Mouse (Mus musculus) ES-E14 (cell line): ENCODE data around the gene Dync2li1. TPM values are rescaled to one million over a fixed set of nuclear protein-coding genes. Genes with fewer than 3 reads are reported as not detected.

ENCODE experiments used
- DNase-seq: peaks from one replicate; pipeline ENCODE4 v3.0.0-alpha.2; 2013; ENCODE audit warnings: low read depth, low spot score
- H3K27ac ChIP-seq: 2 replicates; pipeline ENCODE4 v1.5.1; 2012; ENCODE audit warnings: low read depth, mild to moderate bottlenecking, low read length, moderate library complexity, mixed read lengths; ENCODE audit not compliant: poor library complexity, insufficient read depth, severe bottlenecking
- H3K36me3 ChIP-seq: 2 replicates; pipeline ENCODE4 v1.6.1; 2012; ENCODE audit warnings: mild to moderate bottlenecking, low read length, moderate library complexity, mixed read lengths; ENCODE audit not compliant: control insufficient read depth, poor library complexity, insufficient read depth, severe bottlenecking
- H3K4me1 ChIP-seq, 2 experiments: fragments of 150-350 bp in 1 of 2; sonication (generic) in 1 of 2; 2 replicates each; pipeline ENCODE4 v1.6.1; 2012; ENCODE audit warnings: low read length in 2 of 2, mild to moderate bottlenecking in 1 of 2, mixed read lengths in 1 of 2; ENCODE audit not compliant: control insufficient read depth in 2 of 2, insufficient read depth in 2 of 2, poor library complexity in 1 of 2
- H3K4me3 ChIP-seq, 2 experiments: fragments of 150-350 bp in 1 of 2; sonication (generic) in 1 of 2; 2 replicates each; pipeline ENCODE4 v1.5.1; 2012; ENCODE audit warnings: low read length in 2 of 2, low read depth in 1 of 2, mild to moderate bottlenecking in 1 of 2, mixed read lengths in 1 of 2; ENCODE audit not compliant: insufficient read depth in 1 of 2, poor library complexity in 1 of 2, severe bottlenecking in 1 of 2
- H3K9ac ChIP-seq: 2 replicates; pipeline ENCODE4 v1.6.1; 2012; ENCODE audit warnings: low read depth, mild to moderate bottlenecking, low read length, mixed read lengths; ENCODE audit not compliant: poor library complexity, insufficient read depth, severe bottlenecking
- H3K9me3 ChIP-seq: fragments of 150-350 bp; sonication (generic); 2 replicates; pipeline ENCODE4 v1.6.1; 2012; ENCODE audit warnings: low read depth, mild to moderate bottlenecking, low read length; ENCODE audit not compliant: control insufficient read depth, insufficient read depth
- CHD2 ChIP-seq: IDR thresholded peaks from 2 replicates; pipeline ENCODE4 v1.6.1; 2014; ENCODE audit warnings: mild to moderate bottlenecking, low read depth, low read length, inconsistent platforms
- HCFC1 ChIP-seq: IDR thresholded peaks from 2 replicates; pipeline ENCODE4 v1.6.1; 2012; ENCODE audit warnings: low read length, inconsistent platforms, borderline replicate concordance; ENCODE audit not compliant: insufficient read depth
- MAFK ChIP-seq: IDR thresholded peaks from 2 replicates; pipeline ENCODE4 v1.6.1; 2014; ENCODE audit warnings: mild to moderate bottlenecking, low read depth, low read length, inconsistent platforms; ENCODE audit not compliant: insufficient read depth
- ZC3H11A ChIP-seq: IDR thresholded peaks from 2 replicates; pipeline ENCODE4 v1.6.1; 2012; ENCODE audit warnings: low read depth, mild to moderate bottlenecking, inconsistent platforms, low read length, borderline replicate concordance
- ZNF384 ChIP-seq: IDR thresholded peaks from 2 replicates; pipeline ENCODE4 v1.6.1; 2012; ENCODE audit warnings: low read depth, low read length, inconsistent platforms
- in situ Hi-C, 2 experiments: fragments of 600-800 bp; cut with MboI; formaldehyde crosslinking; loops; one replicate each; pipeline ENCODE4 v1.15.1; 2025; ENCODE audit warnings: low sequenced_read_pairs in 2 of 2, inconsistent platforms in 1 of 2; ENCODE audit not compliant: unreplicated experiment in 2 of 2
- total RNA-seq: library from RNA; depleted of rRNA; stranded (reverse); fragments of 300-350 nt; gene quantifications from 2 replicates; pipeline ENCODE4 v1.2.3, GENCODE M21; 2012

Dync2li1 gene
- total RNA-seq, 1 experiment: 5.9 TPM

- Histone ChIP-seq H3K9ac (no peak overlapping the region), H3K4me1 (peaks cover 0 to 9% of the 10 kb centered on the region in 2 experiments; a peak in 2 of 4 replicates), H3K36me3 (no peaks in the 10 kb centered on the region), H3K27ac (no peak overlapping the region), H3K4me3 (no peak overlapping the region), H3K9me3 (no peaks in the 10 kb centered on the region)
- in situ Hi-C loops: no loop called here
- peak; percentile 47 for DNase-seq
- TF ChIP-seq ZNF384 (no peak), ZC3H11A (no peak), CHD2 (no peak), HCFC1 (no peak), MAFK (no peak)
Observed at GRCm38 (mm10) chr17:84639796-84640378, 13.6 kb downstream of the Dync2li1 start.

GRCm38 (mm10) chr17:84641893-84642292, 15.6 kb downstream of the Dync2li1 start:
- no peak overlapping the region for H3K9ac ChIP-seq
- TF ChIP-seq CHD2 (no peak), ZC3H11A (0 out of 2 replicates have a peak, but pooled peaks have one; percentile 2)
- peak; percentile 51 for DNase-seq
- peaks cover 0 to 15% of the 10 kb centered on the region in 2 experiments; a peak in 2 of 4 replicates for H3K4me1 ChIP-seq
- no peak overlapping the region for H3K27ac ChIP-seq
- in situ Hi-C loops: no loop called here
- H3K4me3 ChIP-seq: no peak overlapping the region
- no peaks in the 10 kb centered on the region for H3K36me3 ChIP-seq
- H3K9me3 ChIP-seq: no peaks in the 10 kb centered on the region

GRCm38 (mm10) chr17:84642324-84642723, 16.0 kb downstream of the Dync2li1 start:
- no peak for TF ChIP-seq ZC3H11A
- TF ChIP-seq CHD2: no peak
- no peak for TF ChIP-seq HCFC1
- TF ChIP-seq MAFK: no peak
- no peak for TF ChIP-seq ZNF384
- H3K4me1 ChIP-seq: peaks cover 0 to 15% of the 10 kb centered on the region in 2 experiments; a peak in 2 of 4 replicates
- in situ Hi-C loops: no loop called here
- H3K9me3 ChIP-seq: no peaks in the 10 kb centered on the region
- no peak for DNase-seq
- no peak overlapping the region for H3K27ac ChIP-seq
- no peak overlapping the region for H3K9ac ChIP-seq
- H3K36me3 ChIP-seq: no peaks in the 10 kb centered on the region
- no peak overlapping the region for H3K4me3 ChIP-seq

GRCm38 (mm10) chr17:84644292-84645050, 18.2 kb downstream of the Dync2li1 start:
- H3K4me3 ChIP-seq: no peak overlapping the region
- no peak for TF ChIP-seq CHD2
- TF ChIP-seq MAFK: no peak
- no peak for TF ChIP-seq ZC3H11A
- TF ChIP-seq ZNF384: no peak
- TF ChIP-seq HCFC1: no peak
- H3K9me3 ChIP-seq: no peaks in the 10 kb centered on the region
- no peak overlapping the region for H3K27ac ChIP-seq
- peaks cover 0 to 13% of the 10 kb centered on the region in 2 experiments; a peak in 2 of 4 replicates for H3K4me1 ChIP-seq
- no peak for DNase-seq
- no peaks in the 10 kb centered on the region for H3K36me3 ChIP-seq
- in situ Hi-C loops: no loop called here
- H3K9ac ChIP-seq: no peak overlapping the region
